Mouse (Mus musculus) left cerebral cortex, postnatal 10 days (tissue): ENCODE results near the gene Cd207. TPM values are rescaled to one million over a fixed set of nuclear protein-coding genes. Genes with fewer than 3 reads are reported as not detected.
"Not testable (repeated sequence)": the region's sequence is repeated elsewhere in the genome, so short reads cannot be mapped to it uniquely, and the experiment has no call there.

Source experiments
- DNase-seq, 2 experiments: peaks; one replicate each; pipeline ENCODE4 v3.0.0; 2021 to 2022; ENCODE audit warnings: low spot score in 2 of 2, mixed read lengths in 1 of 2; ENCODE audit errors: extremely low spot score in 1 of 2
- intact Hi-C: fragments of 180-260 bp; cut with DNase I; formaldehyde crosslinking; loops from one replicate; pipeline ENCODE4 v1.15.1; 2025
- total RNA-seq, 2 experiments: library from RNA; stranded (reverse); gene quantifications; 2 replicates each; pipeline ENCODE4 v1.2.3; 2021

Cd207 gene
- total RNA-seq, 2 experiments from 2014 or later = not detected

GRCm38 (mm10) chr6:83702146-83702999 lies 24.7 kb upstream of the Cd207 start:
- no peak for DNase-seq
- intact Hi-C loops = no loop called here

- no peak for DNase-seq
- intact Hi-C loops = no loop called here
Measured at GRCm38 (mm10) chr6:83701001-83701400, 23.3 kb upstream of the Cd207 start.

- intact Hi-C loops = no loop called here
- no peak for DNase-seq
Measured at GRCm38 (mm10) chr6:83699971-83700370, 22.3 kb upstream of the Cd207 start.

- no peak for DNase-seq
- intact Hi-C loops = no loop called here
Measured at GRCm38 (mm10) chr6:83697932-83698331, 20.3 kb upstream of the Cd207 start.

GRCm38 (mm10) chr6:83696684-83697083 lies 19.0 kb upstream of the Cd207 start:
- no peak for DNase-seq
- intact Hi-C loops = no loop called here

GRCm38 (mm10) chr6:83695731-83696130 lies 18.1 kb upstream of the Cd207 start:
- intact Hi-C loops = no loop called here
- DNase-seq = no peak

GRCm38 (mm10) chr6:83693835-83694234 lies 16.2 kb upstream of the Cd207 start:
- peak in 1 of 2 experiments; percentile 57 for DNase-seq
- intact Hi-C loops = loop anchor here (5.0 kb wide), 1 partner anchor 83 kb away; the partner anchor contains the start of gene Tex261

- intact Hi-C loops = loop anchor here (5.0 kb wide), 1 partner anchor 84 kb away; the partner anchor contains the start of gene Tex261
- DNase-seq = no peak
Measured at GRCm38 (mm10) chr6:83692962-83693361, 15.3 kb upstream of the Cd207 start.

- intact Hi-C loops = loop anchor here (5.0 kb wide), 1 partner anchor 86 kb away; the partner anchor contains the start of gene Tex261
- no peak for DNase-seq
Measured at GRCm38 (mm10) chr6:83690936-83691335, 13.3 kb upstream of the Cd207 start.

- intact Hi-C loops = loop anchor here (5.0 kb wide), 1 partner anchor 87 kb away; the partner anchor contains the start of gene Tex261
- no peak for DNase-seq
Measured at GRCm38 (mm10) chr6:83690277-83690676, 12.6 kb upstream of the Cd207 start.

- intact Hi-C loops = no loop called here
- DNase-seq = no peak
Measured at GRCm38 (mm10) chr6:83689374-83689773, 11.7 kb upstream of the Cd207 start.

GRCm38 (mm10) chr6:83673395-83673794 lies 4.3 kb downstream of the Cd207 start:
- DNase-seq = peak; percentile 66 to 80
- intact Hi-C loops = loop anchor here (2.0 to 10.0 kb wide), 2 partner anchors 91 to 309 kb away; no protein-coding TSS in a partner anchor

GRCm38 (mm10) chr6:83665009-83665408 lies 12.6 kb downstream of the Cd207 start:
- intact Hi-C loops = no loop called here
- no peak for DNase-seq

GRCm38 (mm10) chr6:83660821-83661220 lies 16.8 kb downstream of the Cd207 start:
- intact Hi-C loops = no loop called here
- no peak for DNase-seq

GRCm38 (mm10) chr6:83656087-83656486 lies 21.6 kb downstream of the Cd207 start, which contains the start of gene Clec4f:
TSS of gene Clec4f (minus strand) at chr6:83656187.
- peak in 1 of 2 experiments; percentile 25 for DNase-seq
- intact Hi-C loops = no loop called here

- intact Hi-C loops = no loop called here
- DNase-seq = peak in 1 of 2 experiments; percentile 6
Measured at GRCm38 (mm10) chr6:83646715-83647114, 30.9 kb downstream of the Cd207 start.

- no peak for DNase-seq
Measured at GRCm38 (mm10) chr6:83635329-83635728, 42.3 kb downstream of the Cd207 start.

GRCm38 (mm10) chr6:83634631-83635030 lies 43.0 kb downstream of the Cd207 start:
- DNase-seq, intact Hi-C loops: not testable (repeated sequence)

More at GRCm38 (mm10) chr6:83635329-83635728, 42.3 kb downstream of the Cd207 start:
- intact Hi-C loops = no loop called here

- DNase-seq, intact Hi-C loops: not testable (repeated sequence)
Measured at GRCm38 (mm10) chr6:83634106-83634505, 43.6 kb downstream of the Cd207 start.

GRCm38 (mm10) chr6:83631815-83632214 lies 45.8 kb downstream of the Cd207 start:
- DNase-seq = no peak
- intact Hi-C loops = no loop called here
